Mouse (Mus musculus) adrenal gland, adult 8-10 months (tissue): ENCODE results near the gene Hist1h4b. TPM values are rescaled to one million over a fixed set of nuclear protein-coding genes. Genes with fewer than 3 reads are reported as not detected.
A peak's percentile ranks its signal among the peaks of the same experiment; 100 is the strongest.
"Not testable (repeated sequence)": the region's sequence is repeated elsewhere in the genome, so short reads cannot be mapped to it uniquely, and the experiment has no call there.

Experiments used
- DNase-seq: peaks from one replicate; pipeline ENCODE4 v3.0.0; 2022
- total RNA-seq, 4 experiments: library from RNA; stranded (reverse); gene quantifications; 2 replicates each; pipeline ENCODE4 v1.2.4; 2022

Gene Hist1h4b
- total RNA-seq, 4 experiments from 2014 or later, result 69.6 to 104 (median 91.8) TPM

- DNase-seq, result no peak
These were observed 1.1 kb downstream of the Hist1h4b start for GRCm38 (mm10) chr13:23757921-23758320.

- no peak for DNase-seq
These were observed 2.5 kb downstream of the Hist1h4b start for GRCm38 (mm10) chr13:23759251-23759771.

GRCm38 (mm10) chr13:23759916-23760239 is 3.1 kb downstream of the Hist1h4b start:
- no peak for DNase-seq

- no peak for DNase-seq
These were observed 3.6 kb downstream of the Hist1h4b start for GRCm38 (mm10) chr13:23760240-23760971.

GRCm38 (mm10) chr13:23760972-23761864 is 4.4 kb downstream of the Hist1h4b start, which contains the start of gene Hist1h4a:
Hist1h4a (minus strand) TSS chr13:23761230.
- peak; percentile 97 for DNase-seq

GRCm38 (mm10) chr13:23761871-23762821 is 5.3 kb downstream of the Hist1h4b start, which contains the start of gene Hist1h3a:
Hist1h3a (minus strand) TSS chr13:23762386.
- DNase-seq, result peak; percentile 67

GRCm38 (mm10) chr13:23763242-23763585 is 6.4 kb downstream of the Hist1h4b start:
- DNase-seq, result no peak

GRCm38 (mm10) chr13:23763586-23764323 is 6.9 kb downstream of the Hist1h4b start, which contains the start of gene Hist1h1a:
Hist1h1a (plus strand) TSS chr13:23763666.
- peak; percentile 75 for DNase-seq

GRCm38 (mm10) chr13:23764324-23765171 is 7.7 kb downstream of the Hist1h4b start:
- no peak for DNase-seq

GRCm38 (mm10) chr13:23765172-23765513 is 8.3 kb downstream of the Hist1h4b start:
- no peak for DNase-seq

- peak; percentile 33 for DNase-seq
These were observed 10.0 kb downstream of the Hist1h4b start for GRCm38 (mm10) chr13:23766772-23767171.

GRCm38 (mm10) chr13:23768834-23769397 is 12.1 kb downstream of the Hist1h4b start:
- DNase-seq, result no peak

GRCm38 (mm10) chr13:23769613-23770012 is 12.8 kb downstream of the Hist1h4b start, which contains the start of gene Trim38:
Trim38 (plus strand) TSS chr13:23769913.
- not testable (repeated sequence) for DNase-seq

GRCm38 (mm10) chr13:23772561-23773313 is 15.9 kb downstream of the Hist1h4b start:
- DNase-seq, result no peak

GRCm38 (mm10) chr13:23778339-23778738 is 21.5 kb downstream of the Hist1h4b start:
- DNase-seq, result no peak

GRCm38 (mm10) chr13:23779025-23779424 is 22.2 kb downstream of the Hist1h4b start:
- no peak for DNase-seq

GRCm38 (mm10) chr13:23792520-23792919 is 35.7 kb downstream of the Hist1h4b start:
- DNase-seq, result no peak

- no peak for DNase-seq
These were observed 42.6 kb downstream of the Hist1h4b start for GRCm38 (mm10) chr13:23799405-23799804.

- DNase-seq, result no peak
These were observed 47.7 kb downstream of the Hist1h4b start for GRCm38 (mm10) chr13:23804532-23804931.
